ENCODE assay signal across 31 mouse cellular contexts in the genomic region with DNA sequence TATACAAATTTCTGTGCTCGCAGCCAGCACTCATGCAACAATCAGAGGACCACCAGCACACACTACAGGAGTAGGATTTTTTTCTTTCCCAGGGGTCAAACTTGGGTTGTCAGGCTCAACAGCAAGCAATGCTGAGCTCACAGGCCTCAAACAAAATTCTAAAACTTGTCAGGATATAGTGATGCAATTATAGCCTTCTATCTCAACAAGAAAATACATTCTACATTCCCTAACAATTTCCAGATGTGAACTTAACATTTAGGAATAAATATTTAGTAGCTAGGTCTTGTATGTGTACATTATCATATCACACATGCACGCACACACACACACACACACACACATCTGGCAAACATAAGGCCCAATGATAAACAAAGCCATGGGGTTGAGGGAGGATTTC.
DNase-seq lines count a peak whose midpoint lies in the region; ATAC-seq lines count a peak whose summit lies in the region.
"Had no signal": no experiment of that assay in that cellular context is flagged by ENCODE, and none has a peak within 500 bp of the region (broad histone marks: within the 10 kb centered on the region; RNA-seq: fewer than 3 reads in every experiment).

No protein-coding gene starts in this region.

- no peak overlapping the region for H3K4me2 ChIP-seq in liver, embryonic 11.5 days
- H3K4me2 ChIP-seq in embryonic facial prominence, embryonic 12.5 days (replicated peaks) = no peak overlapping the region
- H3K4me2 ChIP-seq in stomach, embryonic 16.5 days (ENCODE audit: low read depth, low read length) = no peak overlapping the region
- H3K4me2 ChIP-seq in midbrain, embryonic 11.5 days = no peak overlapping the region
- H3K4me2 ChIP-seq: embryonic facial prominence, embryonic 13.5 days; forebrain, embryonic 15.5 days; heart, embryonic 11.5 days; limb, embryonic 13.5 days; liver, embryonic 15.5 days; neural tube, embryonic 13.5 days had no signal

- DNase-seq in embryo, embryonic 10.5 days (ENCODE audit: low spot score) = peak; percentile 6
- DNase-seq in embryo, embryonic 10 days (ENCODE audit: low spot score) = no peak
- no peak for DNase-seq in liver, embryonic 11.5 days (ENCODE audit: low spot score)
- DNase-seq in liver = no peak
- DNase-seq in midbrain, embryonic 11.5 days (ENCODE audit: low spot score, missing footprints) = no peak
- DNase-seq in thymus, postnatal 0 days (ENCODE audit: low spot score) = no peak
- DNase-seq: adrenal gland, postnatal 14 days; cerebellum, adult 2 months; cerebellum, postnatal 25 days; heart, adult 11 months; heart, postnatal 14 days; kidney, adult 2 months; kidney, postnatal 36 days; layer of hippocampus, postnatal 36 days; lung, postnatal 36 days; retina, postnatal 1 day; right cerebral cortex, postnatal 25 days; spleen, adult 18-20 months; thymus, adult 2 months had no signal

- peak; percentile 53; the same call in 1 of the 2 replicates for ATAC-seq in liver, embryonic 11.5 days (replicated peaks; ENCODE audit: low FRiP score)
- ATAC-seq in embryonic facial prominence, embryonic 12.5 days (ENCODE audit: insufficient number of reproducible peaks, insufficient read depth, low FRiP score, low TSS enrichment) = no peak
- ATAC-seq in stomach, embryonic 16.5 days (ENCODE audit: insufficient read depth, low FRiP score) = peak; percentile 83
- ATAC-seq in midbrain, embryonic 11.5 days (ENCODE audit: low FRiP score) = no peak
- ATAC-seq: forebrain, embryonic 15.5 days; hindbrain, postnatal 0 days; midbrain, embryonic 16.5 days had no signal

- no peaks in the 10 kb centered on the region for H3K36me3 ChIP-seq in liver, embryonic 11.5 days (ENCODE audit: control insufficient read depth, insufficient read depth, low read length)
- no peaks in the 10 kb centered on the region for H3K36me3 ChIP-seq in embryonic facial prominence, embryonic 12.5 days
- H3K36me3 ChIP-seq in stomach, embryonic 16.5 days (ENCODE audit: control insufficient read depth, insufficient read depth, low read length) = no peaks in the 10 kb centered on the region
- H3K36me3 ChIP-seq in midbrain, embryonic 11.5 days (ENCODE audit: control insufficient read depth, insufficient read depth, low read length) = no peaks in the 10 kb centered on the region
- H3K36me3 ChIP-seq: embryonic facial prominence, embryonic 13.5 days; forebrain, embryonic 15.5 days; limb, embryonic 13.5 days; liver, embryonic 15.5 days; neural tube, embryonic 13.5 days had no signal

- WGBS in liver, embryonic 11.5 days = 46% methylated on average over 2 of the region's 2 CpGs
- 26% methylated on average over 2 of the region's 2 CpGs for WGBS in embryonic facial prominence, embryonic 12.5 days
- 38% methylated on average over 2 of the region's 2 CpGs for WGBS in stomach, embryonic 16.5 days
- 74% methylated on average over 2 of the region's 2 CpGs for WGBS in midbrain, embryonic 11.5 days

- H3K9me3 ChIP-seq in liver, embryonic 11.5 days (ENCODE audit: control insufficient read depth, low read length) = no peaks in the 10 kb centered on the region
- no peaks in the 10 kb centered on the region for H3K9me3 ChIP-seq in embryonic facial prominence, embryonic 12.5 days
- H3K9me3 ChIP-seq in stomach, embryonic 16.5 days (replicated peaks; ENCODE audit: control insufficient read depth, low read length) = peaks cover 4% of the 10 kb centered on the region; the same call in 1 of the 2 replicates
- H3K9me3 ChIP-seq in midbrain, embryonic 11.5 days (ENCODE audit: control insufficient read depth, low read length) = peaks cover 2% of the 10 kb centered on the region; the same call in 1 of the 2 replicates
- H3K9me3 ChIP-seq: forebrain, embryonic 15.5 days; limb, embryonic 13.5 days; liver, embryonic 15.5 days had no signal

- no peak overlapping the region for H3K9ac ChIP-seq in liver, embryonic 11.5 days (ENCODE audit: low read depth, low read length)
- no peak overlapping the region for H3K9ac ChIP-seq in embryonic facial prominence, embryonic 12.5 days
- H3K9ac ChIP-seq in stomach, embryonic 16.5 days (ENCODE audit: low read length) = no peak overlapping the region
- no peak overlapping the region for H3K9ac ChIP-seq in midbrain, embryonic 11.5 days (ENCODE audit: low read length)
- H3K9ac ChIP-seq: embryonic facial prominence, embryonic 13.5 days; forebrain, embryonic 15.5 days; limb, embryonic 13.5 days; liver, embryonic 15.5 days; neural tube, embryonic 13.5 days had no signal

- H3K4me3 ChIP-seq in liver, embryonic 11.5 days (ENCODE audit: low read depth, low read length) = no peak overlapping the region
- no peak overlapping the region for H3K4me3 ChIP-seq in embryonic facial prominence, embryonic 12.5 days
- H3K4me3 ChIP-seq in stomach, embryonic 16.5 days (replicated peaks; ENCODE audit: low read length) = no peak overlapping the region
- no peak overlapping the region for H3K4me3 ChIP-seq in midbrain, embryonic 11.5 days (ENCODE audit: low read depth, low read length)
- H3K4me3 ChIP-seq: embryonic facial prominence, embryonic 13.5 days; forebrain, embryonic 15.5 days; limb, embryonic 13.5 days; liver, embryonic 15.5 days; megakaryocyte, embryonic 14.5 days; myocyte; neural tube, embryonic 13.5 days had no signal

- no peaks in the 10 kb centered on the region for H3K4me1 ChIP-seq in liver, embryonic 11.5 days (replicated peaks; ENCODE audit: control insufficient read depth, insufficient read depth, low read length)
- H3K4me1 ChIP-seq in embryonic facial prominence, embryonic 12.5 days = peaks cover 8% of the 10 kb centered on the region; the same call in 1 of the 2 replicates
- 0 out of 2 replicates have a peak, but pooled peaks cover 2% of the 10 kb centered on the region for H3K4me1 ChIP-seq in stomach, embryonic 16.5 days (ENCODE audit: control insufficient read depth, insufficient read depth, low read length)
- no peaks in the 10 kb centered on the region for H3K4me1 ChIP-seq in midbrain, embryonic 11.5 days (ENCODE audit: control insufficient read depth, insufficient read depth, low read length)
- H3K4me1 ChIP-seq: forebrain, embryonic 15.5 days; limb, embryonic 13.5 days; liver, embryonic 15.5 days; megakaryocyte, embryonic 14.5 days had no signal

- H3K27me3 ChIP-seq in liver, embryonic 11.5 days (replicated peaks; ENCODE audit: control insufficient read depth, insufficient read depth, low read length) = no peaks in the 10 kb centered on the region
- H3K27me3 ChIP-seq in embryonic facial prominence, embryonic 12.5 days = no peaks in the 10 kb centered on the region
- H3K27me3 ChIP-seq in stomach, embryonic 16.5 days (ENCODE audit: control insufficient read depth, insufficient read depth, low read length) = no peaks in the 10 kb centered on the region
- H3K27me3 ChIP-seq in midbrain, embryonic 11.5 days (ENCODE audit: control insufficient read depth, insufficient read depth, low read length) = no peaks in the 10 kb centered on the region
- H3K27me3 ChIP-seq: embryonic facial prominence, embryonic 13.5 days; forebrain, embryonic 15.5 days; limb, embryonic 13.5 days; liver, embryonic 15.5 days; megakaryocyte, embryonic 14.5 days; neural tube, embryonic 13.5 days had no signal

- no peak overlapping the region for H3K27ac ChIP-seq in liver, embryonic 11.5 days (ENCODE audit: low read depth, low read length)
- H3K27ac ChIP-seq in embryonic facial prominence, embryonic 12.5 days = peak overlapping the region; percentile 50; the same call in 1 of the 2 replicates
- H3K27ac ChIP-seq in stomach, embryonic 16.5 days (ENCODE audit: low read length) = no peak overlapping the region
- H3K27ac ChIP-seq in midbrain, embryonic 11.5 days (ENCODE audit: low read depth, low read length) = no peak overlapping the region
- H3K27ac ChIP-seq: embryonic facial prominence, embryonic 13.5 days; forebrain, embryonic 15.5 days; hindbrain, postnatal 0 days; limb, embryonic 13.5 days; liver, embryonic 15.5 days; neural tube, embryonic 13.5 days had no signal

Comparison
In these comparisons a context has a peak if more than half of its experiments do, and no peak if none do; other contexts are left out.
1. ATAC-seq: peak in liver, embryonic 11.5 days (single experiment) and stomach, embryonic 16.5 days (single experiment); none in embryonic facial prominence, embryonic 12.5 days (single experiment) and midbrain, embryonic 11.5 days (single experiment).